Mouse (Mus musculus): ENCODE measurements around the gene Med13l.

DNA sequence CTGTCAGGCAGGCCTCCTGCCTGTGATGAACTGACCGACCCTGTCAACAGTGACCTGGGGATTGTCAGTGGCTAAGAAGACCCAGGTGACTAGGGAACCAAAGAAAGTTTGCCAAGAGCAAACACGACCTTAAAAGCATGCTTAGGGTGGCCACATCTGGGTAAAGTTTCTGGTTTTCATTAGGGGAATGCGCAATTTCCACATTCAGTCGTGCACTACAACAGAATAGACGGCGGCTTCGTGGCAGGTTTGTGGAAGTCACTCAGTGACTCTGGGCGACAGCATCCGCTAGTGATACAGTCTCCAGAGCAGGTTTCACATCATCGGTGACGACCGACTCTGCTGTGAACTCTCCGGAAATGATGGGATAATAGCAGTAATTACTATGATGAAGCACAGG lies 34.0 kb upstream of the Med13l start:
- TF ChIP-seq TAL1 (IDR thresholded peaks at IDR 0.05; ENCODE audit: low read length) = no peak
- no peak for TF ChIP-seq GATA1 (IDR thresholded peaks at IDR 0.05; ENCODE audit: low read length)

All from erythroblast, embryonic 14.5 days (primary cell).